Mouse (Mus musculus) naive thymus-derived CD4-positive, alpha-beta T cell, adult 2 months (primary cell): Measurements from ENCODE around the gene Olfr894.
"Not testable (repeated sequence)": the region's sequence is repeated elsewhere in the genome, so short reads cannot be mapped to it uniquely, and the experiment has no call there.

Experiments
- DNase-seq: peaks from one replicate; pipeline ENCODE4 v3.0.0-alpha.2; 2011; ENCODE audit warnings: low read depth

Gene Olfr894

GRCm38 (mm10) chr9:38217755-38218154, at the start of gene Olfr894:
Gene Olfr894, plus strand, starts transcription at chr9:38218055.
- no peak for DNase-seq

- not testable (repeated sequence) for DNase-seq
Measured at GRCm38 (mm10) chr9:38168341-38168740, 49.5 kb upstream of the Olfr894 start.

GRCm38 (mm10) chr9:38180721-38181120, 37.1 kb upstream of the Olfr894 start, which contains the start of gene Olfr891:
Gene Olfr891, minus strand, starts transcription at chr9:38180821.
- no peak for DNase-seq

- no peak for DNase-seq
Measured at GRCm38 (mm10) chr9:38208065-38208464, 9.8 kb upstream of the Olfr894 start, which contains the start of gene Olfr893. Gene Olfr893, plus strand, starts transcription at chr9:38208365.

- DNase-seq: no peak
Measured at GRCm38 (mm10) chr9:38252474-38252873, 34.6 kb downstream of the Olfr894 start, which contains the start of gene Olfr143. Gene Olfr143, plus strand, starts transcription at chr9:38252774.

GRCm38 (mm10) chr9:38267551-38267950, 49.7 kb downstream of the Olfr894 start, which contains the start of gene Olfr895:
Gene Olfr895, plus strand, starts transcription at chr9:38267851.
- DNase-seq: no peak
